Mouse (Mus musculus) liver, embryonic 14.5 days (tissue): ENCODE results near the gene Npw. TPM values are rescaled to one million over a fixed set of nuclear protein-coding genes. Genes with fewer than 3 reads are reported as not detected.

ENCODE experiments used
- ATAC-seq: fragments of 200-750 bp; cut with Nextera tagmentation; 2 replicates; pipeline ENCODE4 v1.8.0; 2017; ENCODE audit warnings: moderate number of reproducible peaks, mild to moderate bottlenecking, moderate library complexity; ENCODE audit not compliant: insufficient read depth
- DNase-seq, 3 experiments: peaks; one replicate each; pipeline ENCODE4 v3.0.0-alpha.2; 2012 to 2013; ENCODE audit warnings: low read depth in 3 of 3, low spot score in 3 of 3
- H3K27ac ChIP-seq: fragments of 300-500 bp; sonication (generic); 2 replicates; pipeline ENCODE4 v1.5.1; 2014; ENCODE audit warnings: moderate library complexity, mild to moderate bottlenecking, control low read depth, inconsistent platforms
- H3K27me3 ChIP-seq: fragments of 300-500 bp; sonication (generic); 2 replicates; pipeline ENCODE4 v1.6.1; 2014; ENCODE audit warnings: mild to moderate bottlenecking, low read length, moderate library complexity; ENCODE audit not compliant: control insufficient read depth, insufficient read depth
- H3K36me3 ChIP-seq: fragments of 300-500 bp; sonication (generic); replicated peaks from 2 replicates; pipeline ENCODE4 v1.6.1; 2014; ENCODE audit warnings: low read depth; ENCODE audit not compliant: control insufficient read depth, insufficient read depth
- H3K4me1 ChIP-seq, 2 experiments: fragments of 200-500 bp in 1 of 2; fragments of 300-500 bp in 1 of 2; sonication (generic) in 1 of 2; replicated peaks; 2 replicates each; pipeline ENCODE4 v1.6.1; 2012 to 2014; ENCODE audit warnings: antibody characterized with exemption in 1 of 2, inconsistent platforms in 1 of 2, low read length in 1 of 2; ENCODE audit not compliant: control insufficient read depth in 2 of 2, insufficient read depth in 2 of 2
- H3K4me2 ChIP-seq: fragments of 300-500 bp; sonication (generic); 2 replicates; pipeline ENCODE4 v1.6.1; 2014; ENCODE audit warnings: low read depth, mild to moderate bottlenecking, control low read depth, moderate library complexity
- H3K4me3 ChIP-seq, 2 experiments: fragments of 200-500 bp in 1 of 2; fragments of 300-500 bp in 1 of 2; sonication (generic) in 1 of 2; 2 replicates each; pipeline ENCODE4 v1.5.1; 2012 to 2014; ENCODE audit warnings: low read depth in 2 of 2, low read length in 2 of 2, mild to moderate bottlenecking in 2 of 2, control low read depth in 1 of 2, inconsistent platforms in 1 of 2, moderate library complexity in 1 of 2; ENCODE audit not compliant: insufficient read depth in 1 of 2
- H3K9ac ChIP-seq: fragments of 300-500 bp; sonication (generic); replicated peaks from 2 replicates; pipeline ENCODE4 v1.6.1; 2014; ENCODE audit warnings: mild to moderate bottlenecking, control low read depth, moderate library complexity
- H3K9me3 ChIP-seq: fragments of 300-500 bp; sonication (generic); 2 replicates; pipeline ENCODE4 v1.6.1; 2016; ENCODE audit warnings: low read length, mixed read lengths; ENCODE audit not compliant: control insufficient read depth
- CTCF ChIP-seq: IDR thresholded peaks from 2 replicates; pipeline ENCODE4 v1.5.1; 2016; ENCODE audit warnings: antibody characterized with exemption, low read depth, control low read depth
- EP300 ChIP-seq: IDR thresholded peaks from 2 replicates; pipeline ENCODE4 v1.6.1; 2016; ENCODE audit warnings: antibody characterized with exemption, low read depth
- WGBS: fragments of 180-500 bp; shearing (Covaris S2); extraction: QIAGEN DNeasy Blood & Tissue Kit; methylation state at CpG from one replicate; pipeline ENCODE4 v1.1.7; 2014; ENCODE audit not compliant: insufficient replicate concordance; 5-methylcytosine and 5-hydroxymethylcytosine counted together
- polyA plus RNA-seq, 2 experiments: library from polyadenylated mRNA; depleted of rRNA in 1 of 2; stranded (reverse) in 1 of 2; unstranded in 1 of 2; fragments of >200 nt; fragmentation: Nextera tagmentation in 1 of 2; extraction: Ambion mirVana in 1 of 2; gene quantifications; 2 replicates each; pipeline versions ENCODE4 v1.2.1 to v1.2.3; 2012 to 2014

Gene Npw
- polyA plus RNA-seq, 2 experiments, result 0.27 TPM; not detected in 1

DNA sequence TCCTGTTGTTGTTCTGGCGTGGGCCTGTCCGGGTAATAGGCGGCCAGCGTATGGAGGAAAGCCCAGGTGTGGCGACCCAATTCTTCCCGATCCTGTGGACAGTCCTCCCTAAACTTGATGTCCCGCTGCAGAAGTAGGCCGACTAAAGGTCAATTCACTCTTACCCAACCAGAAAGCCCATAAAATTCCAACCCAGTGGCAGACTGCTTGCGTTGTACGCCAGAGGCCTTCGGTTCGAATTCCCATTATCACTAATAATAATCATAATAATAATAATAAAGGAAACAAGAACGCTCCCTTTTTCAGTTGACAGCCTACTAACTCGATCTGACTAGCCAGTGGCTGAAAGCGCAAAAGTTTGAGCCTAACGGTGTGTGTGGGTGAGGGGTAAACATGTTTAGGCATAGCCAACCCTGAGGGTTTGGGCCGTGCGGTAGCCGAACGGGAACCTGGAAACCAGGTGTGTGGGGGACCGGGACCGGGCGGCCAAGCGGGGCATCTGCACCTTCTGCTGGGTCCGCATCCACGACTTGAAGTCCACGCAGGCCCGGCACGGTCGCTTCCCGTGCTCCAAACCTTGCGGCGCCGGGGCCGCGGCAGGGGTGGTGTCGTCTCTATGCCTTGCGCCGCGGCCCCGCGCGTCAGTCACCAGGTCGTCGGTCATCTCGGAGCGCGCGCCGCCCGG is 37.2 kb upstream of the Npw start:
- TF ChIP-seq EP300 (no peak), CTCF (no peak)
- Histone ChIP-seq H3K4me1 (peaks cover 6 to 8% of the 10 kb centered on the region in 2 experiments), H3K36me3 (peaks cover 3% of the 10 kb centered on the region), H3K9ac (peak overlapping the region; percentile 80), H3K27me3 (peaks cover 8% of the 10 kb centered on the region), H3K4me2 (peak overlapping the region; percentile 80), H3K27ac (peak overlapping the region; percentile 67), H3K4me3 (peak overlapping the region; percentile 83 to 96), H3K9me3 (no peaks in the 10 kb centered on the region)
- ATAC-seq, result peak; percentile 19
- no peak for DNase-seq
- WGBS, result 6% methylated on average over 51 of the region's 51 CpGs

GRCm38 (mm10) chr17:24692385-24692784 is 34.1 kb upstream of the Npw start:
- no peaks in the 10 kb centered on the region for H3K9me3 ChIP-seq
- H3K36me3 ChIP-seq, result peaks cover 3% of the 10 kb centered on the region
- no peak for ATAC-seq
- no peak overlapping the region for H3K27ac ChIP-seq
- H3K27me3 ChIP-seq, result peaks cover 39% of the 10 kb centered on the region
- H3K9ac ChIP-seq, result no peak overlapping the region
- H3K4me2 ChIP-seq, result no peak overlapping the region
- H3K4me3 ChIP-seq, result no peak overlapping the region
- WGBS, result 50% methylated on average over 5 of the region's 5 CpGs
- no peak for DNase-seq
- peaks cover 6 to 14% of the 10 kb centered on the region in 2 experiments for H3K4me1 ChIP-seq
- no peak for TF ChIP-seq CTCF
- TF ChIP-seq EP300, result no peak

DNA sequence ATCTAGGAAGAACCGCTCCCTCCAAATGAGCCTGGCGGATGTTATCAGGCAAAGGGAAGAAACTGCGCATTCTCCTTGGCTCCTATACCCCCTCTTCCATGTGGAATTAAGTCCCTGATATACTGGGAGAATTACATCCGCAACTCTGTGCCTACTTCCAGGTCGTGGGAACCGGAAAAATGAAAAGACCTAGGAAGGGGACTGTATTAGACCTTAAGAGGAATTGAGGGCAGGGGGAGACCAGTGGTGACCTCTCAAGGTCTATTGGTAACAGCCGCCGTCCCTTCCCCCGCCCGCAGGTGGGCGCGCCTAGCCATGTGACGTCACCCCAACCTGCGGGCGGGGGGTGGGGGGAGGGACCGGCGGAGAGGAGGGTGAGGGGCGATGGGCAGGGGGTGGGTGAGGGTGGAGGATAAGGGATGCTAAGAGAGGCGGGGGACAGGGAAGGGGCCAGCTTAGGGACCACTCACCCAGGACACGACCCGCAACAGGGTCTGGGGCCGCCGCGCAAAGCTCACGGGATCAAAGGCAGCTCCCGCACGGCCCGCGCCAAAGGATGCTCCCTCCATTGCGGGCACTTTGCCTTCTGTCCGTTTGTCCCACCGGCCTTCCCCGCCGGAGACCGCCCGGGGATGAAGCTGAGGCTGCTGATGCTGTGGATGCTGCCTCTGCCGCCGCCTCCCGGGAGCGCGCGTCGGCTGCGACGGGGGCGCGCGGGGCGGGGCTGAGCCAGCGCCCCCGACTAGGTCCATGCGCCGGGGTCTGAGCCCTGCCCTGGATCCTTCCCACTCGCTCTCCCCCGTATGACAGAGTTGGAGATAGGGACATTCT is 31.2 kb upstream of the Npw start, which contains the start of gene Syngr3:
Gene Syngr3, minus strand, starts transcription at position 705 of the 831 bp plus-strand sequence.
- Histone ChIP-seq H3K27me3 (peaks cover 41% of the 10 kb centered on the region), H3K4me3 (peak within 1 kb of the TSS in 1 of 2 experiments; percentile 34; a peak in 2 of 4 replicates), H3K4me2 (peak within 1 kb of the TSS; percentile 38), H3K9me3 (no peaks in the 10 kb centered on the region), H3K4me1 (peaks cover 3 to 10% of the 10 kb centered on the region in 2 experiments), H3K36me3 (peaks cover 3% of the 10 kb centered on the region), H3K27ac (no peak within 1 kb of the TSS), H3K9ac (no peak within 1 kb of the TSS)
- 2% methylated on average over 54 of the region's 55 CpGs for WGBS
- no peak for DNase-seq
- ATAC-seq, result no peak
- TF ChIP-seq EP300 (no peak), CTCF (no peak)

DNA sequence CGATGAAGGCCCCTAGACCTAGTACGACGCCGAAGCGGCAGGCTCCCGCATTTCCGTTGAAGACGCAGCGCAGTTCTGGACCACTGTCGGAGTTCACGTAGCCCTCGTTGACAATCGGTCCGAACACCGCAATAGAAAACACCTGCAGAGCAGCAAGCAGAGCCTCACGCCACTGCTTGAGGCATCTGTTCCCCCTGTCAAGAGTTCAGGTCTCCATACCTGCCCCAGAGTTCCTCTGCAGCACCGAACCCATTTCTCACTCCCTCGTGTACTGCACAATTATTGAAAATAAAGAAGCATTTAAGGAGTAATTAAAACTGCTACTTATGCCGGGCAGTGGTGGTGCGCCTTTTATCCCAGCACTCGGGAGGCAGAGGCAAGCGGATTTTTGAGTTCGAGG is 29.3 kb upstream of the Npw start:
- Histone ChIP-seq H3K9ac (no peak overlapping the region), H3K4me1 (peaks cover 3 to 10% of the 10 kb centered on the region in 2 experiments), H3K27ac (no peak overlapping the region), H3K27me3 (peaks cover 41% of the 10 kb centered on the region), H3K36me3 (no peaks in the 10 kb centered on the region; the same call in 1 of the 2 replicates), H3K4me3 (peak overlapping the region; percentile 44 to 52), H3K9me3 (no peaks in the 10 kb centered on the region), H3K4me2 (peak overlapping the region; percentile 61)
- 19% methylated on average over 23 of the region's 23 CpGs for WGBS
- ATAC-seq, result no peak
- no peak for TF ChIP-seq EP300
- TF ChIP-seq CTCF, result no peak
- DNase-seq, result no peak

GRCm38 (mm10) chr17:24687146-24687595 is 28.9 kb upstream of the Npw start:
- DNase-seq (peak in 1 of 3 experiments; percentile 37), ATAC-seq (peak; percentile 67)
- peak overlapping the region; percentile 61 for H3K4me2 ChIP-seq
- peaks cover 41% of the 10 kb centered on the region for H3K27me3 ChIP-seq
- H3K9me3 ChIP-seq, result no peaks in the 10 kb centered on the region
- no peak overlapping the region for H3K9ac ChIP-seq
- H3K4me1 ChIP-seq, result peaks cover 3 to 10% of the 10 kb centered on the region in 2 experiments
- WGBS, result under 1% methylated on average over 25 of the region's 25 CpGs
- no peaks in the 10 kb centered on the region for H3K36me3 ChIP-seq
- H3K27ac ChIP-seq, result no peak overlapping the region
- H3K4me3 ChIP-seq, result peak overlapping the region; percentile 44 to 52
- TF ChIP-seq EP300 (no peak), CTCF (no peak)
